Mouse (Mus musculus) right cerebral cortex, postnatal 25 days (tissue): ENCODE results near the gene Lbp.

Experiments used
- DNase-seq: peaks from one replicate; pipeline ENCODE4 v3.0.0; 2022

The Lbp gene

DNA sequence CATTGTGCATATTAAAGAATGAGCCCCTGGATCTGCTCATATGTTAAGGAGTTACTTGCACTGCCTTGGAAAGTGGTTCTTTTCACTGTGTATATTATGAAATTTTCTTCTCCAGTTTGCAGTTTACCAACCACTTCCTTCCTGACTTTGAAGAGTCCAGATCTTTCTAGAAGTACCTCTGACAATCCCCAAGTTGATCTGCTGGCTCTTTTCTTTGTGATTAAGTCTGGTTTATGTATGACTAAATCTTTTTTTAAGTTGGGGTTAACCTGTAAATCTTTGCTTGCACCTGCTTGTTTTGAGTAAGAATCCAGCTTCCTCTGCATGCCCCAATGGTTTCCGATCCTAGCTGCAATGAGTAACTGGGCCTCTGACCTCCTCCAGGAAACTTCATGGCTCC lies 6.8 kb downstream of the Lbp start:
- DNase-seq: no peak

DNA sequence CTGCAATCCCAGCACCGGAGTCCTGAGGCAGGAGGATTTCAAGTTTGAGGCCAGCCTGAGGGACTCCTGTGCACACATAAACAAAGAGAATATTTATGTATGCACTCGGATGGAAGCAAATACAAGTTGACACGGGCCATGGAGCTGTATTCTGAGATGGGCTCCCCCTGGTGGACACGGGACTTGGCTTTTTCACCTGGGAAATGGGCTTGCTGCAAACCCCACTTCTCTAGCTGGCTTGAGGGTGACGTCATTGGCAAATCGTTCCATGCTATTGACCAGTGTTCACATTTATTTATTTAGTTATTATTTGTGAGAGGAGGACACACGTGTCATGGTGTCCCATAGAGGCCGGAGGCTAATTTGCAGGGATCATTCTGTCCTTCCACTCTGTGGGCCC lies 10.1 kb downstream of the Lbp start:
- DNase-seq: no peak

GRCm38 (mm10) chr2:158317026-158317425 lies 10.7 kb downstream of the Lbp start:
- peak; percentile 52 for DNase-seq

DNA sequence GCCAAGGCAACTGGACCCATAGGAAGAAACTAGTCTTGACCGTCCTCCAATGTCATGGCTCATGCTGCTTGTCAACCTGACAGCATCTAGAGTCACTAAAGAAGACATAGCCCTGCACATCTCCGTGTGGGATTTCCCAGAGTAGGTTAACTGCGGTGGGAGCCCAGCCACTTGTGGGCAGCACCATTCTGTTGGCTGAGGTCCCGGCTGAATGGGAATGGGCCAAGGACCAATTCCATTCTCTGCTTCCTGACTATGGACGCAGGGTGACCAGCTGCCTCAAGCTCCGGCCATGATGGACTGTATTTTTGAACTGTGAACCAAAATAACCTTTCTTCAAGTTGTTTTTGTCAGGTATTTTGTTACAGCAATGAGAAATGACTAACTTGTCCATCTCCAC lies 15.3 kb downstream of the Lbp start:
- no peak for DNase-seq

GRCm38 (mm10) chr2:158322845-158323244 lies 16.6 kb downstream of the Lbp start:
- no peak for DNase-seq

DNA sequence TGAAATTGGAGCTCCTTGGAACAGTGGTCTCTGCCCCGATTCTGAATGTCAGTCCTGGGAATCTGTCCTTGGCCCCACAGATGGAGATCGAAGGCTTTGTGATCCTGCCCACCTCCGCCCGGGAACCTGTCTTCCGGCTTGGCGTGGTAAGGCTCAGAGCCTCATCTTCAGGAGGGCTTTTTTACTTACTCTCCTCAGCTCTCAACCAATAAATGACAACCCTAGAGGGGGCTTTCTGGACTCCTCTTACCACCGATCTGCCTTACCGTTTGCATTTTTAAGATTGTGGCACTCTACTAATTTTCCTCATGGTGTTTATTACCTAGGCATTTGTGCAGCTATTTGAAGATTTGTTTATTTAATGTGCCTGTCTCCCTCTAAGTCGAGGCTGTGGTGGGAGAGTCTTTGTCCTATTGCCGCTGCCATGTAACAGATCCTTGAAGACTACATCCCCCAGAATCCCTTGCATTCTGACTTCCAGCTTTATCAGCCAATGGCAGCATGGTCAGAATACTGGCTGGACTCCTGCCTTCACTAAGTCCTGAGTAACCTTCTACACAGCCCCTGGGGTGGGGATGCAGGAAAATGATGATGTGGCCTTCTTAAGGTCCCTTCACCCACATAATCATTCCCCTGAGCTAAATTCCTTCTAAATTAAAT lies 18.4 kb downstream of the Lbp start:
- DNase-seq: no peak

GRCm38 (mm10) chr2:158325609-158326008 lies 19.3 kb downstream of the Lbp start:
- no peak for DNase-seq

GRCm38 (mm10) chr2:158334356-158334755 lies 28.1 kb downstream of the Lbp start:
- DNase-seq: no peak

DNA sequence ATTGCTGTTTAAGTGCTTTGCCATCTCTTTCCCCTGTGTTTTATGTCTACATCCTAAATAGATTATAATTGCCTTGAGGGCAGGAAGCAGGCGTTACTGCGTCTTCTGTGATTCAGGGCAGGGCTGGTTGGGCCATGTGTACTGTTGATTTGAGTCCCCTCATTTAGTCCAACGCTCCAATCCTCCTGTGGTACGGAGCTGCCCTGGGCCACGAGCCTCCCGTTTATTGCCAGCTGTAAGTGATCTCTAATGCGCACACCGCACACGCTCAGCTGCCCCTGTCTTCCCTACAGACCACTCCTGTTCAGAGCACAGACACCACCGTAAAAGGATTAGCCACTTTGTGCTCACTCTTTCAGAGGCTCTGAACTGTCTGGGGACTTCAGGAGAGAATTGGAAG lies 31.4 kb downstream of the Lbp start:
- DNase-seq: no peak

- peak; percentile 31 for DNase-seq
Observed at GRCm38 (mm10) chr2:158339948-158340564, 33.8 kb downstream of the Lbp start.

DNA sequence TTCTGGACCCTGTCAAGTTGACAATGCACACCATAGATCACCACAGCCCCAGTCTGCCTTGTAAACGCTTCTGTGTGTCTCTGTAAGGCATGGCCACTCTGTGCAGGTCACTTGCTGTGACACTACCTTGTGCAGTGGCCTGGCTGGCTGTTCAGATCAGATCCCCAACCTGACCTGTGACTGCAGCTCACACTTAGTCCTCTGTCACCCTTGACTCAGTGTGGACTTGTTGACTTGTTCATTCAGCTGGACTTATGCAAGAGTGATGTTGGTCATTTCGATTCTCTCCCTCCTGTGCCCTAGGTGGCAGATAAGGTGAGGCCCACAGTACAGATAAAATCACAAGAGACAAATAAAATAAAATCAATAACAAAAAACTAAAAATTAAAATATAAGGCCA lies 35.0 kb downstream of the Lbp start:
- DNase-seq: no peak

DNA sequence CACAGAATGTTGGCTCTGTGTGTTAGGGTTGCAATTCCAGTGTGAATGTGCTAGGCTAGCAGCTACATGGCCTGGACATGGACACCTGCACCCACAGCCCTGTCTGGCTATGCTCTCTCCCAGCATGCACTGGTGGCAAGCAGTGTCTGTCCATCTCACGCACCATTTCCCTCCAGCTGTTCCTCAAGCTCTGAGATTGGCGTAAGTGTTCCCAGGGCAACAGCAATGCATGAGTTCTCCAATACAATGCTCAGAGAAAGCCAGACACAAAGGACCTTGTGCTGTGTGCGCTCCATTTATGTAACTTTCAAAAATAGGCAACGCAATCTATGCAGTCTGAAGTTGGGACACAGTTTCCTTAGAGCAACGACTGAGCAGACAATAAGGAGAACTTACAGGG lies 37.2 kb downstream of the Lbp start:
- DNase-seq: no peak

- DNase-seq: no peak
Observed at GRCm38 (mm10) chr2:158346467-158346866, 40.2 kb downstream of the Lbp start.

DNA sequence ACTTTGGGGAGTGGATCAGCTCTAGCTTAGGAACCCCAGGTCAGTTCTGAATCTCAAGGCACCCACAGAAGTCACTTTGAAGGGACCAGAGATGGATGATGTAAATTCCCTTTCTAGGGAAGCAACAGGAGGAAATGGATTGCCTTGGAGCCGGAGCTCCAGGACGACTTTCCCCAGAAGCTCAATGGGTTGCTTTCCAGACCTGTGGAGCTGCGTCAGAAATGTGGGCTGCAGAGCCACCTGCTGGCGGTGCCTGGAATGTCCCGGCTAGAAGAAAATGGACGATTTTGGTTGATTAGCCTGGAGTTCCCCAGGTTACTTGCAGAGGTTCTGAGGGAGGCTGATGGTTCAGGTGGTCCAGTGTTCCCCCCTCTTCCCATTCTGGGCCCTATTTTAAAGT lies 41.6 kb downstream of the Lbp start:
- peak; percentile 57 for DNase-seq

- no peak for DNase-seq
Observed at GRCm38 (mm10) chr2:158352801-158353520, 46.7 kb downstream of the Lbp start.

DNA sequence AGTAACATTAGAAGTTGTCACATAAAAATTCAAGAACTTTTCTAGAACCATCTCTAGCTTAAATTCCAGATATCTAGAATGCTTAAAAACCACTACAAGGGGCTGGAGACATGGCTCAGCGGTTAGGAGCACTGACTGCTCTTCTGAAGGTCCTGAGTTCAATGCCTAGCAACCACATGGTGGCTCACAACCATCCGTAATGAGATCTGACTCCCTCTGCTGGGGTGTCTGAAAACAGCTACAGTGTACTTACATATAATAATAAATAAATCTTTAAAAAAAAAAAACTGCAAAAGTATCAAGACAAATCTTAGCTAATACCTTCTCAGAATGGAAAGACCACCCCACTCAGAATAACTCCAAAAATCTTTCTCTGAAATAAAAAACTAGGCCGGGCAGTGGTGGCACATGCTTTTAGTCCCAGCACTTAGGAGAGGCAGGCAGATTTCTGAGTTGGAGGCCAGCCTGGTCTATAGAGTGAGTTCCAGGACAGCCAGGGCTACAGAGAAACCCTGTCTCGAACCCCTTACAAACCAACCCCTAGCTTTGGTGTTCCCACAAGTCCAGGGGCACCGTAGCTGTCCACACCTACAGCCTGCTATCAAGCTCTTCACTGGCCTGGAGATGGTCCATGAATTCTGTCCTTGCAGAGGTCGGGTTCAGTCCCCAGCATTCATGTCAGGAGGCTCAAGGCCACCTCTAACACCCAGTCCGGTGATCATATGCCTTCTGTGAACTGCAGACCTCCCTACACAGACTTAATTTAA lies 48.2 kb downstream of the Lbp start:
- DNase-seq: no peak

- no peak for DNase-seq
Observed at GRCm38 (mm10) chr2:158355238-158355637, 48.9 kb downstream of the Lbp start.

GRCm38 (mm10) chr2:158356121-158356520 lies 49.8 kb downstream of the Lbp start:
- no peak for DNase-seq

GRCm38 (mm10) chr2:158359757-158360620 lies 53.7 kb downstream of the Lbp start:
- no peak for DNase-seq

GRCm38 (mm10) chr2:158360873-158361677 lies 54.8 kb downstream of the Lbp start:
- DNase-seq: peak; percentile 85

GRCm38 (mm10) chr2:158361678-158362320 lies 55.5 kb downstream of the Lbp start:
- no peak for DNase-seq
